Comparison of ENCODE assay signal across 9 mouse cellular contexts in genomic region chr12:108422495-108422857, GRCm38 (mm10). TPM values are rescaled to one million over a fixed set of nuclear protein-coding genes. Genes with fewer than 3 reads are reported as not detected.
DNase-seq lines count a peak whose midpoint lies in the region; ATAC-seq and TF ChIP-seq lines count a peak whose summit lies in the region.
"Had no signal": no experiment of that assay in that cellular context is flagged by ENCODE, and none has a peak within 500 bp of the region (broad histone marks: within the 10 kb centered on the region; RNA-seq: fewer than 3 reads in every experiment).

No protein-coding gene starts in this region.

- no peak for TF ChIP-seq POLR2A in cortical plate, adult 2 months (IDR thresholded peaks at IDR 0.05; ENCODE audit: extremely low read depth, insufficient read depth, low read length)

- H3K4me2 ChIP-seq in heart, embryonic 16.5 days (ENCODE audit: low read depth, low read length): peak overlapping the region; percentile 64
- H3K4me2 ChIP-seq in midbrain, embryonic 11.5 days: peak overlapping the region; percentile 60

- H3K36me3 ChIP-seq in heart, embryonic 16.5 days (ENCODE audit: control insufficient read depth, insufficient read depth): no peaks in the 10 kb centered on the region
- no peaks in the 10 kb centered on the region for H3K36me3 ChIP-seq in midbrain, embryonic 11.5 days (ENCODE audit: control insufficient read depth, insufficient read depth, low read length)

- no peaks in the 10 kb centered on the region for H3K27me3 ChIP-seq in heart, embryonic 16.5 days (ENCODE audit: control insufficient read depth, insufficient read depth, low read length)
- H3K27me3 ChIP-seq in midbrain, embryonic 11.5 days (ENCODE audit: control insufficient read depth, insufficient read depth, low read length): no peaks in the 10 kb centered on the region

- no peaks in the 10 kb centered on the region for H3K9me3 ChIP-seq in heart, embryonic 16.5 days (replicated peaks; ENCODE audit: control insufficient read depth, low read length)
- H3K9me3 ChIP-seq in midbrain, embryonic 11.5 days (ENCODE audit: control insufficient read depth, low read length): no peaks in the 10 kb centered on the region

- TF ChIP-seq CTCF in cortical plate, adult 2 months (IDR thresholded peaks at IDR 0.05; ENCODE audit: extremely low read depth, insufficient read depth, low read length): peak; percentile 30

- 2% methylated on average over 13 of the region's 14 CpGs for whole genome bisulfite sequencing in heart, embryonic 16.5 days
- WGBS in midbrain, embryonic 11.5 days: under 1% methylated on average over 14 of the region's 14 CpGs

- peaks cover 3% of the 10 kb centered on the region; the same call in 1 of the 2 replicates for H3K4me1 ChIP-seq in cortical plate, adult 2 months (ENCODE audit: control insufficient read depth, insufficient read depth, low read length)
- H3K4me1 ChIP-seq in heart, embryonic 16.5 days (ENCODE audit: control insufficient read depth, insufficient read depth, low read length): peaks cover 5% of the 10 kb centered on the region; the same call in 1 of the 2 replicates
- H3K4me1 ChIP-seq in midbrain, embryonic 11.5 days (ENCODE audit: control insufficient read depth, insufficient read depth, low read length): peaks cover 21% of the 10 kb centered on the region

- no peak overlapping the region for H3K27ac ChIP-seq in cortical plate, adult 2 months (ENCODE audit: insufficient read depth, low read length)
- peak overlapping the region; percentile 24 for H3K27ac ChIP-seq in heart, embryonic 16.5 days (ENCODE audit: low read length)
- peak overlapping the region; percentile 95 for H3K27ac ChIP-seq in midbrain, embryonic 11.5 days (ENCODE audit: low read depth, low read length)

- ATAC-seq in heart, embryonic 16.5 days (replicated peaks; ENCODE audit: extremely low read depth, insufficient read depth, low FRiP score): peak; percentile 37
- ATAC-seq in midbrain, embryonic 11.5 days (ENCODE audit: low FRiP score): peak; percentile 78
- ATAC-seq in inflammation-experienced regulatory T-cells, adult 6 months: no peak

- DNase-seq in urinary bladder, postnatal 14 days (ENCODE audit: low spot score): peak; percentile 49
- DNase-seq in urinary bladder, postnatal 25 days (ENCODE audit: low spot score): no peak
- peak; percentile 44 to 48 for DNase-seq in layer of hippocampus, postnatal 25 days (ENCODE audit: extremely low spot score in 1 of 2, low spot score in 1 of 2)
- DNase-seq in midbrain, embryonic 11.5 days (ENCODE audit: low spot score, missing footprints): no peak
- DNase-seq in frontal cortex, adult 2 months (ENCODE audit: extremely low spot score in 1 of 2, low spot score in 1 of 2): no peak

- H3K4me3 ChIP-seq in cortical plate, adult 2 months (ENCODE audit: insufficient read depth, low read length): peak overlapping the region; percentile 78
- H3K4me3 ChIP-seq in heart, embryonic 16.5 days (ENCODE audit: low read length): peak overlapping the region; percentile 62
- peak overlapping the region; percentile 71 for H3K4me3 ChIP-seq in midbrain, embryonic 11.5 days (ENCODE audit: low read depth, low read length)

- peak overlapping the region; percentile 74 for H3K9ac ChIP-seq in heart, embryonic 16.5 days (ENCODE audit: low read length)
- H3K9ac ChIP-seq in midbrain, embryonic 11.5 days (ENCODE audit: low read length): peak overlapping the region; percentile 93

RNA-seq across cellular contexts. Expression of gene Eml1, which starts 51.7 kb away (rescaled TPM):
- 76.5 and 76.6 TPM in 2 replicates for polyA plus RNA-seq in cortical plate, adult 2 months (2012; rRNA removed)
- 84.9 and 87.0 TPM in 2 replicates for polyA plus RNA-seq in heart, embryonic 16.5 days (2015; fragmentation: Nextera tagmentation; extraction: Ambion mirVana)
- total RNA-seq in layer of hippocampus, postnatal 25 days (2021): 10 to 100 TPM; 48.3 to 49.7 TPM
- polyA plus RNA-seq in midbrain, embryonic 11.5 days (2014; fragmentation: Nextera tagmentation; extraction: Ambion mirVana): 108 and 111 TPM in 2 replicates
- 49.3 and 57.7 TPM in 2 replicates for polyA plus RNA-seq in frontal cortex, adult 2 months (2012; rRNA removed)
- polyA plus RNA-seq in inflammation-experienced regulatory T-cells, adult 6 months (2017; shearing (Covaris generic)): not detected
- total RNA-seq: hematopoietic stem cell, adult 5-6 weeks had no signal

Comparison
In these comparisons a context has a peak if more than half of its experiments do, and no peak if none do; other contexts are left out.
1. DNase-seq: peak in urinary bladder, postnatal 14 days (single experiment) and layer of hippocampus, postnatal 25 days (2 of 2); none in urinary bladder, postnatal 25 days (single experiment), midbrain, embryonic 11.5 days (single experiment) and frontal cortex, adult 2 months (0 of 2).
2. RNA of gene Eml1, which starts 51.7 kb away (polyA plus RNA-seq): 108 to 111 TPM in midbrain, embryonic 11.5 days, 84.9 to 87.0 TPM in heart, embryonic 16.5 days, 76.5 to 76.6 TPM in cortical plate, adult 2 months and 49.3 to 57.7 TPM in frontal cortex, adult 2 months; not detected in inflammation-experienced regulatory T-cells, adult 6 months; every median in the first group is over 10 times any median in the second.
3. Peak in every context shown above with its lines, with median percentiles within 50 percentile points of each other: H3K4me3 ChIP-seq.